Mouse (Mus musculus) spleen, postnatal 14 days (tissue): ENCODE measurements around the gene Plac8.

Experiments used
- DNase-seq, 2 experiments: peaks; one replicate each; pipeline ENCODE4 v3.0.0; 2021 to 2022; ENCODE audit warnings: low spot score in 2 of 2

The Plac8 gene

DNA sequence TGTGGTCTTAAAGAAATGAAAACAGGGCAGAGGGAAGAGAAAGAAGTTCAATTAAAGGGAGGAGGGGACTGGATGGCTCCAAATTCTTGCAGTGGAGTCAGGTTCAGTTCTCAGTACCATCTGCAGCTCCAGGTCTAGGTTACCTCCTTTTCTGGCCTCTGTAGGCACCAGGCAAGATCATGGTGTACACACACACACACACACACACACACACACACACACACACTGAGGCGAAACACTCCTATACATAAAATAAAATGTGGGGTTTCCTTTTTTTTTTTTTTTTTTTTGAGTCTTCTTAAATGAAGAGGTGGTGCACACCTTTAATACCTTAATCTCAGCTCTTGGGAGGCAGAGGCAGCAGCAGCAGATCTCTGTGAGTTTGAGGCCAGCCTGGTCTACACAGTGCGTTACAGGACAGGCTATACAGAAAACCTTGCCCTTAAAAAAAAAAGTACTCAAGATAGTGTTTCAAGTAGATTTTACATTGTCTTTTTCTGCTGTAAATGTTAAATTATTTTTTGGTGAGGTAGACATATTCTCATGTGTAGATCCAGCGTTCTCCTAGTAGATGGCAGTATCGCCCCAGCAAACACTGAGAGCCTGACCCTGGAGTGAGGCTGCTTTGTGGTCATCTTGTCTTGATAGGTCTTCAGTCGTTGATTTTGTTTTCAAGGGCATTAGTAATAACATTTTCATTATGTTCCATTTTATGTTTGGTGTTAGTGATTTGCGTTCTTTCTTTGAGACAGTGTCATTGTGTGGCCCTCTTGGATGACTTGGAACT is 25.6 kb downstream of the Plac8 start:
- peak in 1 of 2 experiments; percentile 25 for DNase-seq

DNA sequence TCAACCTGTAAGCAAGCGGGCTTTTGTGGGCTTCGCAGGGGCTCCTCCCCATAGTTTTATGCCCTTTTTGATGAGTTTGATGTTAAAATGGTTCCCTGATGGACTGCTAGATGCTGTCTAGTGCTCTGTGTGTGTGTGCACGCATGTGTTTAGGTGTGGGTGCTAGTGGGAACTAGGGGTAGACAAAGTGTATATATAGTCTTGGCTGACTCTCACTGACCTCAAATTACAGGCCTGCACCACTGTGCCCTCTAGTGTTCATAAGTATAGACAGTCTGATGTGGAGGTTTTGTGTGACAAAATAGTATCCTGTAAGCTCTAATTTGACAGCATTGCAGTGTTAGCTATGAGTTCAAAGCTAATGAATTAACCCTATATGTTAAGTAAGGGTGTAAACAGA is 35.4 kb downstream of the Plac8 start:
- peak in 1 of 2 experiments; percentile 19 for DNase-seq

DNA sequence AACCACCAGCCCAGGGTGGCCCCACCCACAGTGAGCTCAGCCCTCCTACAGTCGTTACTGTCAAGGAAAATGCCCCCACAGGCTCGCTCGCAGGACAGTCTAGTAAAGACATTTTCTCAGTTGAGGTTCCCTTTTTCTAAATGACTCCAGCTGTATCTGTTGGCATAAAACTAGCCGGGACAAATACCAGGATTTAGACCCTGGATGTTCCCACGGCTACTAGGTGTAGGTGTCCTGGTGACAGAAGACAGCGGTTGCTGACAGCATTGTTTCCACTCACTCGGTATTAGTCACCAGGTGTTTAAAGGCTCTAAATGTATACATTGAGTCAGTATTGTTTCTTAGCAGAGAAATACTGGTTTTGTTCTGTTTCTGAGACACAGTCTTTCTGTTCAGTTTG is 36.2 kb downstream of the Plac8 start:
- DNase-seq = no peak

GRCm38 (mm10) chr5:100526164-100526563 is 45.9 kb downstream of the Plac8 start:
- DNase-seq = peak; percentile 15 to 16

- DNase-seq = no peak
Observed at GRCm38 (mm10) chr5:100525620-100526019, 46.4 kb downstream of the Plac8 start.

DNA sequence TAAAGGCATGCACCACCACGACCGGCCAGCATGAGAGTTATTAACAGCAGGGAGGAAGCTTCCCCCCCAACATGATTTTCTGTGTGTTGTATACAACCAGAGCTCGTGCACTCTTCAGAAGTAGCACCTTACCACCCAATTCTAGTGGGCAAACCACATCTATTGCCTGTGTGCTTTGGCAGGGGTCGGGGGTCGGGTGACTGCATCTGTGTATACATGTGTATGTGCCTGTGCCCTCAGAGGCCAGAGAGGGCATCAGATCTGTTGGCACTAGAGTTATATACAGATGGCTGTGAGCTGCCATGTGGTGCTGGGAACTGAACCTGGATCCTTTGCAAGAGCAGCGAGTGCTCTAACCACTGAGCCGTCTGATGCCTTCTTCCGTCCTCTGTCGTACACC is 47.1 kb downstream of the Plac8 start:
- no peak for DNase-seq

- DNase-seq = no peak
Observed at GRCm38 (mm10) chr5:100523331-100523730, 48.7 kb downstream of the Plac8 start.

DNA sequence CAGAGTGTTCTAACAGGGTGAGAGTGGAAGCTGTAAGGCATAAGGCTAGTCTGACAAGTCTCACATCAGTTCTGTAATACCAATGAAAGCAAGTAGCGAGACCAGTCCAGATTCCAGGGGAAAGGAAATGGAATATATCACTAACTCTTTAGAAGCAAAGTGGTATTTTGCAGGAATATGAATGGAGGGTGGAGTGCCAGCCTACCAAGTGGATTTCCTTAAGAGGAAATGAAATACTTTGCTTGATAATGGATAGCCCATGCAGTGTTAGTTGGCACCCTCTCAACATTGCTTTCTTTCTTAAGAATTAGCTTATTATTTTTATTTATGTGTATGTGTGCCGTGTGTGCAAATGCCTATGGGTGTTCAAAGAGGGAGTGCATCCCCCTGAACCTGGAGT is 51.8 kb downstream of the Plac8 start:
- DNase-seq = no peak

DNA sequence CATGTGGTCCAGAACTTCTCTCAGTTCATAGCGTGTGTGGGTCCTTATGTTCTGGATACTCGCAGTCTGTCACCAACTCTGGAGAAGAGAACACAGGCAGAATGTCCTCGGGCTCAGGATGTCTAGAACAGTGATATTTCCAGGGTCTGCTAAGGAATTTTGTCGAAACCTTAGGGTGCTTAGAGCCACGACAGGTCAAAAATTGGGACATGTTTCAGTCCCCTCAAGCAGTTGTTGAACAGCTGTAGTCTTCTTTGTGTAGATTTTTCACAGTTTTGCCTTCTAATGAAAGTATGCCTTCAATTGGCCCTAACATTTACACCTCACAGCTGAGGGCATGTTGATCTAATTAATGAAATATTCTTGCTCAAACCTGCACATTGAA is 53.0 kb downstream of the Plac8 start:
- DNase-seq = no peak

GRCm38 (mm10) chr5:100518049-100519026 is 53.7 kb downstream of the Plac8 start, which contains the start of gene Cops4:
Cops4 (plus strand) TSS chr5:100518309.
- DNase-seq = peak; percentile 95 to 96

DNA sequence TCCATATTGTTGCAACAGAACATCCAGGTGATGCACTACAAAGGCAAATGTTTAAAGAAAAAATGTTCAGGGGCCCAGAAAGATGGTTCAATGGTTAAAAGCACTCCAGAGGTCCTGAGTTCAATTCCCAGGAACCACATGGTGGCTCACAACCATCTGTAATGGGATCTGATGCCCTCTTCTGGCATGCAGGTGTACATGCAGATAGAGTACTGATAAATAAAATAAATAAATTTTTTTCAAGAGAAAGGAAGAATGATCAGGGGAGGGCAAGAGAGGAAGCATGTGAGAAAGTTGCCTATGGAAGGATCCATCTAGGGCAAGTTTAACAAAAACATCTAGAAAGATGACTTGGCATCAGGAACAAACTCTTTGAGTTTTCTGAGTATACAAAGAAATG is 59.5 kb downstream of the Plac8 start:
- no peak for DNase-seq

GRCm38 (mm10) chr5:100509247-100509646 is 62.8 kb downstream of the Plac8 start:
- DNase-seq = no peak
